Mouse (Mus musculus) hindbrain, embryonic 15.5 days (tissue): ENCODE measurements at regions not wholly inside any gene's neighbourhood (a gene's known extent, or its start where the extent isn't known, plus 50 kb on each side); places are given as distances from the start of the nearest gene placed in this dataset.

Experiments used
- ATAC-seq: fragments of 200-750 bp; cut with Nextera tagmentation; 2 replicates; pipeline ENCODE4 v1.8.0; 2017; ENCODE audit warnings: low read depth, moderate number of reproducible peaks, moderate TSS enrichment; ENCODE audit not compliant: low FRiP score
- H3K27ac ChIP-seq: fragments of 300-500 bp; sonication (generic); replicated peaks from 2 replicates; pipeline ENCODE4 v1.5.1; 2015; ENCODE audit warnings: mild to moderate bottlenecking, inconsistent platforms
- H3K27me3 ChIP-seq: fragments of 300-500 bp; sonication (generic); 2 replicates; pipeline ENCODE4 v1.6.1; 2015; ENCODE audit warnings: control low read depth, inconsistent platforms
- H3K36me3 ChIP-seq: fragments of 300-500 bp; sonication (generic); 2 replicates; pipeline ENCODE4 v1.6.1; 2015; ENCODE audit warnings: control low read depth, inconsistent platforms
- H3K4me1 ChIP-seq: fragments of 300-500 bp; sonication (generic); replicated peaks from 2 replicates; pipeline ENCODE4 v1.6.1; 2015; ENCODE audit warnings: control low read depth, inconsistent platforms
- H3K4me2 ChIP-seq: fragments of 300-500 bp; sonication (generic); 2 replicates; pipeline ENCODE4 v1.6.1; 2015; ENCODE audit warnings: moderate library complexity, mild to moderate bottlenecking, inconsistent platforms
- H3K4me3 ChIP-seq: fragments of 300-500 bp; sonication (generic); 2 replicates; pipeline ENCODE4 v1.5.1; 2015; ENCODE audit warnings: mild to moderate bottlenecking, inconsistent platforms
- H3K9ac ChIP-seq: fragments of 300-500 bp; sonication (generic); 2 replicates; pipeline ENCODE4 v1.6.1; 2015; ENCODE audit warnings: inconsistent platforms
- H3K9me3 ChIP-seq: fragments of 300-500 bp; sonication (generic); 2 replicates; pipeline ENCODE4 v1.6.1; 2016; ENCODE audit warnings: control low read depth, inconsistent platforms
- WGBS: fragments of 180-500 bp; shearing (Covaris S2); methylation state at CpG from one replicate; pipeline ENCODE4 v1.1.7; 2015; 5-methylcytosine and 5-hydroxymethylcytosine counted together

DNA sequence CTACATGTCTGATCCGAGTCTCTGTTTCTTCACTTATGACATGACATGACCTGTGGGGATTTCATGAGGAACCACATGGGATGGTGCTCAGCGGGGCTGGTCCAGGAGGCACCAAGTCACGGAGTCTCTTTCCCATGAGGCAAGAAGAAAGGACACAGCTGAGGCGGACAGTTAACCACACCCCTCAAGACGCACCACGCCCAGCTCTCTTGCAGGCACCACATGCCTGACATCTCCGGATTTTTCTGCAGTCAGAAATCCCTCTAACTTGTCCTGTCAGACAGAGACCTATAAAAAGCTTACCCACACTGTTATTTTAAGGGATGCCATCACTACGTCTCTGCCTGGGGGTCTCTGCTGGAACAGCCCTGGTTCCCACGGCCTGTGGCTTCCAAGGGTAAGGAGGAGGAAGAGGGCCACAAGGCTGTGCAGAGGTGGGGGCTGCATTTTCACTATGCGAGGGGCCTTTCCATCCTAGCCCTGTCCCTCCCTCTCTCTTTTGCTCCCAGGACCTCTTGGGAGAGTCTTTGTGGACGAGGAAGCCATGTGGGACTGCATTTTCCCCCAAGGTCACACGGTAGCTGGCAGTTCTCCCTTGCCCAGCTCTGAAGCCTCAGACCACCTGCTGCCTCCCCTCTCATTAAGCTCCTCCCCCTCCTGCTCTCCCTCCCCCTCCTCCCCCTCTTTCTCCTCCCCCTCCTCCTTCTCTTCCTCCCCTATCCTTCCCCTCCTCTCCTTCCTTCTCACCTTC, 154.6 kb upstream of the Gm26897 start:
- no peaks in the 10 kb centered on the region for H3K27me3 ChIP-seq
- no peak overlapping the region for H3K4me3 ChIP-seq
- no peaks in the 10 kb centered on the region for H3K36me3 ChIP-seq
- no peaks in the 10 kb centered on the region for H3K9me3 ChIP-seq
- no peak overlapping the region for H3K9ac ChIP-seq
- no peak overlapping the region for H3K27ac ChIP-seq
- H3K4me2 ChIP-seq = no peak overlapping the region
- 10% methylated on average over 12 of the region's 12 CpGs for WGBS
- H3K4me1 ChIP-seq = peaks cover 64% of the 10 kb centered on the region
- ATAC-seq = peak; percentile 23

DNA sequence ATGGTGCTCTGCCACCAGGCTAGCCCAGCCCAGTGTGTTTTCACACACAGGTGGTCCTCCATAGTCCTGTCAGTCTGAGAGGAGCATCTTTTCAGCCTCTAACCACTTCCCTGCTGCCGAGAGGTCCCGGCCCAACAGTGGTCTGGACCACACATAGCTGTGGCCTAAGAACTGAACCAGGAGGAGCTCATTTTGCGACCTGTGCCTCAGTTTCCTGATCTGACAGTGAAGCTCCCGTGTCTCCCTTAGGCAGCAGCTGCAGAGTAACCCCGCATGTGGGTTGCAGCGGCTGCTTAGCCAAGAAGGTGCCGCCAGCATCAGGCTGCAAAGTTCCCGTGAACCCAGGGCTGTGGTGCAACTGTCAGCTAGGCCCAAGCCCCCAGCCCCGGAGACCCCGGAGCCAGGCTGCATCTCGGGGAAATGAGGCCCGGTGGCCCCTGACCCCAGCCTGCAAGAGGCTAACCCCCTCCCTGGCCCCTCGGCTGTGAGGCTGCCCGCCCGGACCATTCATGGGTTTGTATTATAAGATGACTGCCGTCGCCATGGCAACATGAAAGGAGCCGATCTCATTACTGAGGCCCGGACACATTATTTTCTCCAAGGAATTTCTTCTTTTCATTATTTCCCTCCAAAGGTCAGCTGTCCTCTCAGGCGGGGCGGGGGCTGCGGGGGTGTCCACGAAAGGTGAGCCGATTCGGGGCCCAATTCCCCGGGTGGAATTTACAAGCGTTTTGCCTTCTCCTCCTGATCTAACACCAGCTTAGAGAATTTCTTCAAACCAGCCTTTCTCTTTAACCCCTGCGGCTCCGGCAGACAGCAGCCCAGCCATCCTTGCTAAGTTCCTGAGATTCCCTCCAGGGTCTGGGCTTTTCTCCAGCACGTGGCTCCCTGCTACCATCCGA, 152.6 kb upstream of the Gm26897 start:
- no peaks in the 10 kb centered on the region for H3K9me3 ChIP-seq
- peaks cover 66% of the 10 kb centered on the region for H3K4me1 ChIP-seq
- peak overlapping the region; percentile 10; the same call in 1 of the 2 replicates for H3K9ac ChIP-seq
- H3K27ac ChIP-seq = peak overlapping the region; percentile 84
- H3K27me3 ChIP-seq = no peaks in the 10 kb centered on the region
- peak; percentile 77 for ATAC-seq
- WGBS = 2% methylated on average over 31 of the region's 31 CpGs
- H3K4me3 ChIP-seq = peak overlapping the region; percentile 29
- H3K36me3 ChIP-seq = no peaks in the 10 kb centered on the region
- peak overlapping the region; percentile 55 for H3K4me2 ChIP-seq

DNA sequence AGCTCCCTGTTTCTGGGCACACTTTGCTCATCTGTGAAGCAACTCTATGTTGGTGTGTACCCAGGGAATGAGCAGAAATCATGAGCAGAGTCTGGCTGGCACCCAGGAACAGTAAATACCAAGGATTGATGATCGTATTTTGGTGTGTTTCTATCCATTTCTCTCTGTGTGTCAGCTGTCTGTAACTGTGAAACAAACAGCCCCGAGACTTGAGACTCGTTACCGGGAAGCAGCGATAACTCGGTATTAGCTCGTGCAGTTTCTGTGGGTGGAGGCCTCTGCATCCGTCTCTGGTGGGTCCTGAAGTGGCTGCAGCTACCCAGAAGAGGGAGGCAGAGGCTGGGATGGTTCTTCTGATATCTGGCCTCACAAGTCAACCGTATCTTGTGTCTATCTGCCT, 151.7 kb upstream of the Gm26897 start:
- Histone ChIP-seq H3K9ac (0 out of 2 replicates have a peak overlapping the region, but pooled peaks have one; percentile 10), H3K4me3 (peak overlapping the region; percentile 29), H3K9me3 (no peaks in the 10 kb centered on the region), H3K4me2 (peak overlapping the region; percentile 55), H3K27me3 (no peaks in the 10 kb centered on the region), H3K4me1 (peaks cover 70% of the 10 kb centered on the region), H3K36me3 (no peaks in the 10 kb centered on the region), H3K27ac (peak overlapping the region; percentile 84)
- no peak for ATAC-seq
- WGBS = 14% methylated on average over 9 of the region's 9 CpGs

DNA sequence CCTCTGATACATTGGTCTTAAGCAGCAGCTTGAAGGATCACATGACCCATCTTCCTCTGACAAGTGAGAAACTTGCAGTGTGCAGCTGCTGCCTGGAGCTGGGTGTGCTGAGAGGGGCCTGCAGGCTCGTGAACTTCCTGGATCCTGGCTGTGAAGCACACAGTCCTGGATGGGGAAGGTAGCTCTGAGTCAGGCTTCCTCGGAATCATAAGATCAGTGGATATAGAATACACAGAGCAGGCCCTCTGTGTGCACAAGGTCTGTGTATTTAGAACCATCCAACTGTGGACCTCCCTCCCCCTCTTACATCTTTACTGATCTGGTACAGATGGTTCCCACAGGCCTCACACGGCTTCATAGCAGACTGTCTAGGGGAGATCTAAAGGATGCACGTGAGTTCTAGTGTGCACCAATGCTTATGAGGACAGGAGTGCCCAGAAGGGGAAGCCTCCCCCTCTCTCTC, 143.1 kb upstream of the Gm26897 start:
- Histone ChIP-seq H3K9me3 (no peaks in the 10 kb centered on the region), H3K4me3 (no peak overlapping the region), H3K27ac (peak overlapping the region; percentile 60; the same call in 1 of the 2 replicates), H3K27me3 (no peaks in the 10 kb centered on the region), H3K36me3 (no peaks in the 10 kb centered on the region), H3K4me1 (peaks cover 24% of the 10 kb centered on the region), H3K4me2 (no peak overlapping the region), H3K9ac (no peak overlapping the region)
- peak; percentile 59 for ATAC-seq
- 16% methylated on average over 4 of the region's 4 CpGs for WGBS

DNA sequence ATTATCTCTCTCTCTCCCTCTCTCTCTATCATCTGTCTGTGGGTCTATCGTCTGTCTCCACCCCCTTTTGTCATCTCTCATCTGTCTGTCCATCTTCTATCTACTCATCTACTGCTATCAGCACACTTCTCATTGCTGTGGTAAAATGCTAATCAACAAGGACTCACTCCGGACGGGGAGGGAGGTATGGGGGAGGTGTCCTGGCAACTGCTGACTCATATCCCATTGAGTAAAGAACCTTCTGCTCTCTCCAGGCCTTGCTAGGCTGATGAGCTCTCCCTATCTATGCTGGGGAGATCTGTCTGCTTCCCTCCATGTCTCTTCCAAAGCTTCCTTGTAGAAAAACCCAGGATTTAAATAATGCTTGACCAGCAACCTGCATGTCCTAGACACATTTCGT, 140.9 kb upstream of the Gm26897 start:
- 65% methylated on average over 4 of the region's 4 CpGs for WGBS
- no peak for ATAC-seq
- no peaks in the 10 kb centered on the region for H3K27me3 ChIP-seq
- no peak overlapping the region for H3K27ac ChIP-seq
- H3K4me2 ChIP-seq = no peak overlapping the region
- no peaks in the 10 kb centered on the region for H3K36me3 ChIP-seq
- H3K9ac ChIP-seq = no peak overlapping the region
- H3K4me3 ChIP-seq = no peak overlapping the region
- peaks cover 24% of the 10 kb centered on the region for H3K4me1 ChIP-seq
- no peaks in the 10 kb centered on the region for H3K9me3 ChIP-seq

DNA sequence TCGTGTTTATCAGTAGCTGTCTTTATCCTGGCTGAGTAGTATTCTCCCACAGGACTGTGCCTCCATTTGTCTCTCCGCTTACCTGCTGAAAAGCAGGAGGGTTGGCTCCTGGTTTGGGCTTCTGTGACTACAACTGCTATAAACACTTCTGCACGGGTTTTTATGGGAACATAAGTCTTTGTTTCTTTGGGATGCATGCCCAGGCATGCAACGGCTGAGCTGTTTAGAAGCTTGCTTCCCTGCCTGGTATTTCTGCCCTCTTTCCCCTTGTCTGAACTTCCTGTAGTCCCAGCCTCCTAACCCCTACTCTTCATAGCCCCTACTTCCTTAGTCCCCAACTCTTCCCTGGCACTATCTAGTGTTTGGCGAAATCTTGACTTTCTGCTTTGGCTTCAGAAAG, 139.6 kb upstream of the Gm26897 start:
- peaks cover 34% of the 10 kb centered on the region for H3K4me1 ChIP-seq
- H3K9me3 ChIP-seq = no peaks in the 10 kb centered on the region
- no peak overlapping the region for H3K4me2 ChIP-seq
- no peak overlapping the region for H3K9ac ChIP-seq
- ATAC-seq = no peak
- H3K27ac ChIP-seq = no peak overlapping the region
- 79% methylated on average over 5 of the region's 5 CpGs for WGBS
- H3K27me3 ChIP-seq = no peaks in the 10 kb centered on the region
- H3K4me3 ChIP-seq = no peak overlapping the region
- no peaks in the 10 kb centered on the region for H3K36me3 ChIP-seq

DNA sequence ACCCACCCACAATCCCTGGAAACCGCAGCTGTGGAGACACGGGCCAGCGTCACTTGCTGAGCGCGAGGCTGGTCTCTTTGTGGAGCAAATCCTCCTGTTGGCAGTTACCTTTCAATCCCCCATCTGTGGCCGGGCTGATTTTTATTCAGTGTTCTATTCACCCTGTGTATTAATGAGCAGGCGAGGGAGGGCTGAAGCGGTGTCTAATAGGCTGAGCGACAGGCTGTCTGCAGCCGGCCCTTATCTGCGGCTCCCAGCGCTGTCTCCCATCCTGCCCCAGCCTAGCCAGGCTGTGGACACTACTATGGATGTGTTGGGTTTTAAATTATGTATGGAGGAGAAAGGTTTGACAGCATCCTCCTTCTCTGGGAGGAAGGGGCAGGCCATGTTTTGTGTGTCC, 138.3 kb upstream of the Gm26897 start:
- peak overlapping the region; percentile 35; the same call in 1 of the 2 replicates for H3K27ac ChIP-seq
- 15% methylated on average over 12 of the region's 12 CpGs for WGBS
- ATAC-seq = peak; percentile 82

DNA sequence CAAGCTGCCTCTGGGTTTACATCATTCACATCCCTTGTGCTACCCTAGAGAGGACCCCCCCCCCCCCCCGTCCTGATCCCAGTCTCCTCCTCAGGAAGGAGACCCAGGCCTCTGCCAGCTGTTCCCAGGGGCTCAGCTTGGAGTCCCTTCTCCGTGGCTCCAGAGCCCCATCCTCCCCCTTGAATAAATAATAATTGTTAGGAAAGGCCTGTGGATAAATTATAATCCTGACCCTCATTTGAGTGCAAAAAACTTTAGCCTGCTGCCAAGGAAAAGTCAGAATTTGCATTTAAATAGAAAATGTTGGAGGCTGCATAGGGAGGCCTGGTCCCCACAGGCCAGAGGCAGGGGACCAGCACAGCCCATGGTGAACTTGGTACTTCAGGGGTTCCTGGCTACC, 136.0 kb upstream of the Gm26897 start:
- Histone ChIP-seq H3K36me3 (no peaks in the 10 kb centered on the region), H3K4me1 (peaks cover 31% of the 10 kb centered on the region), H3K9ac (no peak overlapping the region), H3K4me3 (no peak overlapping the region), H3K27ac (no peak overlapping the region; the same call in 1 of the 2 replicates), H3K27me3 (no peaks in the 10 kb centered on the region), H3K4me2 (no peak overlapping the region), H3K9me3 (no peaks in the 10 kb centered on the region)
- WGBS = 22% methylated on average over 2 of the region's 2 CpGs
- ATAC-seq = no peak

More for the DNA sequence above, 138.3 kb upstream of the Gm26897 start:
- Histone ChIP-seq H3K36me3 (no peaks in the 10 kb centered on the region), H3K9ac (no peak overlapping the region), H3K4me2 (no peak overlapping the region), H3K4me3 (no peak overlapping the region), H3K27me3 (no peaks in the 10 kb centered on the region), H3K4me1 (peaks cover 37% of the 10 kb centered on the region), H3K9me3 (no peaks in the 10 kb centered on the region)

DNA sequence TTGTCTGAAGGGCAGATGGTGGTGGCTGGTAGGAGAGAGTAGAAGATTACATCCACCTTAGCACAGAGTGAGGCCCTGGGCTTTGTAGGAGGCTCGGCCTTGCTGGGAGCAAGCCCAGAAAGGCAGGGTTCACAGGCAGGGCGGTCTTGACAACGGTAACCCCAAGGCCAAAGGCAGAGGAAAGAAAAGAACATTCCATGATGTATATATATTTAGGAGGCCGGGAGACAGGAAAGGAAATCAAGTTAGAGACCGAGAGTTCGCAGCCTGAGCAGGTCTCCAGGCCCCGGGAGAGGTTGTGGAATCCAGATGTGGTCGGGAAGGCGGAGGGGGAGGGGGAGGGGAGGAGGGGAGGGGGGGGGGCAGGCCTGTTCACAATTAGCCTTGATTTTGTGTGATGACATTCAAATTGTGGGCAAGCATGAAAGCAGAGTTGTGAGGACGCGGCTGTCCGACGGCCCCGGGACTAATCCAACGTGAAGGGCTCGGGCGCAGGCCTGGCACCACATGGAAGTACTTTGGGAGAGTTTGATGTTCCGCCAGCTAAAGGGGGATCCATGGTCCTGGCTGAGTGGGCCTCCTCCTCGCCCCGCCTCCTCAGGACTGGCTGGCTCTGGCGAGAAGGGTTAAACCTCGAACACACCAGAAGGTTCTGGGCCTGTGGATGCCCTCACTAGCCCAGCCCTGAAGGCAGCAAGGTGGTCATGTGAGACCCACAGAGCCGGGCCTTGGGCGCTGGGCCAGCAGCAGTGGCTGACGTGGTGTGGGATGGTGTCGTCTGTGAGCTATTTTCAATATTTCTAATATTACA, 131.8 kb upstream of the Gm26897 start:
- H3K9me3 ChIP-seq = no peaks in the 10 kb centered on the region
- no peak overlapping the region for H3K4me2 ChIP-seq
- ATAC-seq = no peak
- H3K9ac ChIP-seq = no peak overlapping the region
- no peak overlapping the region for H3K27ac ChIP-seq
- H3K4me1 ChIP-seq = peaks cover 17% of the 10 kb centered on the region
- H3K36me3 ChIP-seq = no peaks in the 10 kb centered on the region
- 63% methylated on average over 25 of the region's 26 CpGs for WGBS
- H3K4me3 ChIP-seq = no peak overlapping the region
- no peaks in the 10 kb centered on the region for H3K27me3 ChIP-seq

DNA sequence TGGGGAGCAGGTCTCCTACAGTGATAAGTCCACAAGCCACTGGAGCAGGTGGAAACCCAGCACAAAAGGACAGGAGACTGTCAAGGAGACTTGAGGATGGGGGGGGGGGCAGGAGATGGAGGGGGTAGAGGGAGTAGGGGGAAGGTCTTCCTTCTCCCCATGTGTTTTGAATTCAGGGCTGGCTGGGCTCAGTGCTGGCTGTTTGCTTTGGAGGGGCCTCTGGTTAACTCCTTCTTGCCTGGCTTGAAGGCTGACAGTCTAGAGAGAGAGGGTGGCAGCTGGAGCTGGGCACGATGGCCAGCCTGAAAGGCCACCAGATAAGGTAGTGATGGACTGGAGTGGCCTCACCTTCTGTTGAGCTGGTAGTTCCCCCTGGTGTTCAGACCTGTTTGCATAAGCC, 120.0 kb upstream of the Gm26897 start:
- 53% methylated on average over 1 of the region's 1 CpGs for WGBS
- no peaks in the 10 kb centered on the region for H3K27me3 ChIP-seq

DNA sequence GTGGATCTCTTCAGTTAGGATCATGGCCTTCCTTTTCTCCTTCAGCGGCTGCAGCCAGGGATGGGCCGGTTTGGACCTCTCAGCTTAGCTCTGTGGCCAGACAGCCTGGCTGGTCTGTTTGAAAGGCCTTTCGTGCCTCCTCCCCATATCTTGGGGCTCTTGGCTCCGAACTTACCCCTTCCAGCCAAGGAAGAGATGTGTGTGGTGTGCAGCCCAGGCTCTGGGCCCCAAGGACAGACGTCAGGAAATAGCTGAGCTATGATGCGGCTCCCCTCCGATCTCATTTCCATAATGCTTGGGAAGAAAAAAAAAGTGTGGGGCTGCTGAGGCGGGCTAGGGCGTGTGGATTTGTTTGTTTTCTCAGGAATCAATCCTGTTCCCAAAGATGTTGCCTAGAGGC, 113.8 kb upstream of the Gm26897 start:
- peak; percentile 42; the same call in 1 of the 2 replicates for ATAC-seq
- no peak overlapping the region for H3K4me3 ChIP-seq
- WGBS = 39% methylated on average over 9 of the region's 9 CpGs
- H3K4me1 ChIP-seq = peaks cover 4% of the 10 kb centered on the region; the same call in 1 of the 2 replicates
- H3K9ac ChIP-seq = no peak overlapping the region
- no peak overlapping the region for H3K4me2 ChIP-seq
- no peaks in the 10 kb centered on the region for H3K27me3 ChIP-seq
- H3K27ac ChIP-seq = no peak overlapping the region
- H3K9me3 ChIP-seq = no peaks in the 10 kb centered on the region
- no peaks in the 10 kb centered on the region for H3K36me3 ChIP-seq

More for the DNA sequence above, 120.0 kb upstream of the Gm26897 start:
- Histone ChIP-seq H3K9ac (no peak overlapping the region), H3K4me1 (no peaks in the 10 kb centered on the region), H3K27ac (no peak overlapping the region), H3K4me2 (no peak overlapping the region), H3K36me3 (no peaks in the 10 kb centered on the region), H3K4me3 (no peak overlapping the region), H3K9me3 (peaks cover 5% of the 10 kb centered on the region; the same call in 1 of the 2 replicates)
- ATAC-seq = no peak
